Mouse (Mus musculus) heart, adult 11 months (tissue): ENCODE measurements around the gene Srrm4.

Experiments used
- DNase-seq: peaks from one replicate; pipeline ENCODE4 v3.0.0; 2022

Srrm4 gene

GRCm38 (mm10) chr5:116486135-116486534 lies 105.5 kb downstream of the Srrm4 start:
- peak; percentile 76 for DNase-seq

DNA sequence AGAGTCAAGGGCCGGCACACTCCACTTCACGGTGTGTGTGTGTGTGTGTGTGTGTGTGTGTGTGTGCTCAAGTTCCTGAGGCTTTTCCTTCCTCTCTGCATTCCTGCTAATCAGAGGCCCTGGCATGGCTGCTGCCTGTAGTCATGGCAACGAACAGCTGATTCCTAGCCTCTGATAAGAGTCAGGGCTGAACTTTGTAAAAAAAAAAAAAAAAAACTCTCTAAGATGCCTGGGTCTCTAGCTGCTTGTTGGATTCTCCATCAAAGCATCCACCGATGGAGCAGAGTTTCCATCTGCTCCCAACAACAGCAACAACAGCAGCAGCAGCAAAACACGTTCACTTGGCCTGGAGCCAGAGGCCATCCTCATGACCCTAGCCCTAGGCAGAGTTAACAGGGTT lies 106.5 kb downstream of the Srrm4 start:
- DNase-seq = peak; percentile 94

DNA sequence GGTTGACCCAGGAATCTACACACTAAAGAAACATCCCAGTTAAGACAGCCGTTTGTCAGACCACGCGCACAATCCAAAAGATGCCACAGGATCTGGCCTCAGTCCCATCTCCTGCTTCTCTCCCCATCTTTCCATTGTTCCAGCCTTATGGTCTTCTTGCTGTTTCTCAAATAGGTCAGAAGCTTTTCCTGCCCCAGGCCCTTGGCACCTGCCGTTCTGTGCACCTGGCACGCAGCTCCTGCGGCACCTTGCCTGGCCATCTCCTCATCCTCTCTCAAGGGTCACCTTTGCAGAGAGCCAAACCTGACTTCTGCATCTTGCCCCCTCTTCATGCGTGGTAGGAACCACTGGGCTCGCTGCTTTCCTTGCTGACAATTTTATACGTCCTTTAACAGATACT lies 107.4 kb downstream of the Srrm4 start:
- DNase-seq = no peak

GRCm38 (mm10) chr5:116478607-116479371 lies 112.8 kb downstream of the Srrm4 start:
- DNase-seq = no peak

GRCm38 (mm10) chr5:116476006-116476405 lies 115.6 kb downstream of the Srrm4 start:
- no peak for DNase-seq

- no peak for DNase-seq
Observed at GRCm38 (mm10) chr5:116461354-116462042, 130.1 kb downstream of the Srrm4 start.

DNA sequence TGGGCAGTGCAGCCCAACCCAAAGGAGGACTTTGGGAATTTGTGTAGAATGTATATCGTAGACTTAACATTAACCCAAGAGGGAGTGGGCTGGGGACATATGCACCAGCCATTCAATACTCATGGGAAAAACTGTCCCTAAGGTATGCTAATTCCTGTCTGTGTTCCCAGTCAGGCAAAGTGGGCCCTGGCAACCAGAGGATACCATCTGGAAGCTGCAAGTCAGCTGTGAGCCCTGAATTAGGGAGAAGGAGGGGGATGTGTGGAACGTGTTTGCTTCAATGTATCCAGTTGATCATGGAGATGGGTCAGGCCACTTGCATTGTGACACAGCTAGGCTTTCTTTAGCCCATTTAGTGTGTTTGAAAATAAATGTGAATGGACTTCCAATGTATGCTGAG lies 131.6 kb downstream of the Srrm4 start:
- no peak for DNase-seq

GRCm38 (mm10) chr5:116457791-116458190 lies 133.8 kb downstream of the Srrm4 start:
- no peak for DNase-seq

- DNase-seq = no peak
Observed at GRCm38 (mm10) chr5:116456796-116457515, 134.7 kb downstream of the Srrm4 start.

DNA sequence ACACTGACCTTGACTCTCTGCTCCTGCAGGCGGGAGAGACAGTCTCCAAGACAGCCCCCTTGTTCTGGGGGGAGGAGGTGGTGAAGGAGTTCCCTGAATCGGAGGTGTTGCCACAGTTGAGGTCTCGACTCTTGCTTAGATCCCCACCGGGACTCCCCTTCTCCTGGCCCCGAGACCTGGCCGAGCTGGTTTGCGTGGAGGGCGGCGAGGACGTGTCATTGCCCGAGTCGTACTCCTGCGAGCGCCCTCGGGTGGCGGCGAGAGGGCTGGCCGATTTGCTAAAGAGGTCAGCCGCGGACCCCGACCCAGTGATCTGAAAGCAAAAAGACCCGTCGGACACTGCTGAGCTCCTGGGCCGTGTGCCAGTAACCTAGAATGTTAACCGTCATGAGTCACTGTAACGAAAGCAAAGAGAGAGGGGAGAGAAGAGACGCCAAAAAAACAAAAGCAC lies 138.2 kb downstream of the Srrm4 start:
- DNase-seq = peak; percentile 94

DNA sequence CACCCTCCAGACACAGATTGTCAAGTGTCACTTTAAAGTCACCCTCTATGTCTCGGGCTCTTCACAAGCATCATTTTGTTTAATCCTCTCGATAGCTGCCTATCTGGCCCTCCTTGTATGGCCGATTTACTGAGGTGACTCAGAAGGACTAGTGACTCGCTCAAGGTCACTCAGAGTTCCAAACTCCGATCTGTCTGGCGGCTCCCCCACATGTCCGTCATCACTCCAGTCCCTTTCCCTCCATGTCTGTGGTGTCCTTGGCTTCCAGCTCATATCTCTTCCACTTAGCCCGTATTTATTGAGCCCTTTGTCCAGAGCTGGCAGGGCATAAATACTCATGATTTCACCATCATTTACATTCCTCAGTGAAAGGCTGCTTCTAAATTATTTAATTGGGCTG lies 140.7 kb downstream of the Srrm4 start:
- DNase-seq = peak; percentile 95

DNA sequence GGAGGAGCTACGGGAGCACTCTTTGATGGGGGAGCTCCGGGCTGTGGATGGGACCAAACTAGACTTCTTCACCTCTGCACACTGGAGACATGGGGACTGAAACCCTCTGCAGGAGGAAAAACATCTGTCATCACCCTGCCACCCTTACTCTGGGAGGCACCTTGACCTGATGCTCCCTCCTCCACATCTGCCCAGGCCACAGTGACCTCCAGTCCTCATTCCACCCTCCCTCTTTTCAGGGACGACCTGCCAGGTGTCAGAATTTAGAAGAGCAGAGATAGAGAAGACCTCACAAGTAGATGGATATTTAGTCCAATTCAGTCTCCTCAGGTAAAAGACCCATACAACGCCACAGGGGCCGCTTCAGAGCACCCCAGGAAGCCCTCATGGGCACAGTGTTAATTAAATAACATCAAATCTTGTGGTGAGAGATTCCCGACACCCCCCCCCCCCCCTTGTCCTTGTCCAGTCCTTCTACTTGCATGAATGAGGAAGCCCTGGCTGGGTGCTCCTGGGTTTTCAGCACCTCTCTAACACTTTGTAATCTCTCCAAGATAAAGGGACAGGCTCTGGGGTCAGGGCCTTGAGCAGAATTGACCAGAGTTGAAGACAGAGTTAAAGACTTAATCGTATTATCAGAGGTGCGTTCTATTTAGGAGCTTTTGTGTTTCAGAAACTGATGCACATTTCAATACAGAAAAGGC lies 141.9 kb downstream of the Srrm4 start:
- DNase-seq = peak; percentile 93

DNA sequence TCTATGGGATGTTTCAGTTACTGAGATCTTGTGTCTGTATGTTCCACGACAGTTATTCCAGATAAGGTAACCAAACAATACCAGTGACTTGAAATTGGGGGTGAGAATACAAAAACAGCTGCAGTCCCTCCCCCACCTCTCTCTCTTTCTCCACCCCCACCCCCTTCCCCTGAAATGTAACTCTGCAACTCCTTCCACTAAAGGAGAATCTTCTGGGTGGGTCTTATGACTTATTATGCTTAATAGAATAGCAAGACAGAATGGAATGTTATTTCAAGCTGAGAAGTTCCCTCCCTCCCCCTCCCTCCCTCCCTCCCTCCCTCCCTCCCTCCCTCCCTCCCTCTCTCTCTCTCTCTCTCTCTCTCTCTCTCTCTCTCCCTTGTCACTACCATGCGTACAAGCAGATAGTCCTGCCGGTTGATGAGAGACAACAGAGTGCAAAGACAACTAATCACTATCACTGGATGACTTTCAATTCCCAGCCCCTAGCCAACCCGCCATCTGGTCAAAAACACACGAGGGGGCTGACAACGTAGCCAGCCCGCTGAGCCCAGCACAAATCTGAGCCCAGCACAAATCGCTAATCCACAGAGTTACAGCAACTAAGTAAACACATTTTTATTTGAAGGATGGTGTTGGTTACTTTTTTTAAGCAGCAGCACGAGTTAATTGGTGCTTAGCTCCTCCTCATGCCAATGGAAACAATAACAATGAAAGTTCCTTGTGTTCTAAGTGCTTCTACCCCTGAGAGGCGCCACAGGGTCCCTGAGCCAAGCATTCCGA lies 143.0 kb downstream of the Srrm4 start:
- DNase-seq = no peak

- DNase-seq = no peak
Observed at GRCm38 (mm10) chr5:116447821-116448350, 143.7 kb downstream of the Srrm4 start.

DNA sequence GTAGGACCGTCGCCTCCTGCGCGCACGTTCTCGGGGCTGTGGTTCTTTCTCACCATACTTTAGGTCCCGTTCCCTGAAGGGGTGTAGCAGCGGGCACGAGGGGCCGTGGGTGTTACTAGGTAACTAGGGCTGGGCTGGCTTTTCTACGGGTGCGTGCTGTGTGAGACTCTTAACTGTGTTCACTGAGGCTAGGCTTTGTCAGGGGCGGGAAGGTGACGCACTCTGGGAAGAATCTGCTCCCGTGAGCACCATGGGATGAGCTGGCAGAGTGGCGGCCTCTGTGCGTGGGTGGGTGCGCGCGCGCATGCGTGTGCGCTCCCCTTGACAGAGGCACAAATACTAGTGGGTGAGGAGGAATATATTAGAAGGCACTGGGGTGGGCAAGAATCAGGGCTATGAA lies 145.1 kb downstream of the Srrm4 start:
- DNase-seq = no peak

GRCm38 (mm10) chr5:116445634-116446367 lies 145.8 kb downstream of the Srrm4 start:
- no peak for DNase-seq

GRCm38 (mm10) chr5:116444517-116444916 lies 147.1 kb downstream of the Srrm4 start:
- no peak for DNase-seq

DNA sequence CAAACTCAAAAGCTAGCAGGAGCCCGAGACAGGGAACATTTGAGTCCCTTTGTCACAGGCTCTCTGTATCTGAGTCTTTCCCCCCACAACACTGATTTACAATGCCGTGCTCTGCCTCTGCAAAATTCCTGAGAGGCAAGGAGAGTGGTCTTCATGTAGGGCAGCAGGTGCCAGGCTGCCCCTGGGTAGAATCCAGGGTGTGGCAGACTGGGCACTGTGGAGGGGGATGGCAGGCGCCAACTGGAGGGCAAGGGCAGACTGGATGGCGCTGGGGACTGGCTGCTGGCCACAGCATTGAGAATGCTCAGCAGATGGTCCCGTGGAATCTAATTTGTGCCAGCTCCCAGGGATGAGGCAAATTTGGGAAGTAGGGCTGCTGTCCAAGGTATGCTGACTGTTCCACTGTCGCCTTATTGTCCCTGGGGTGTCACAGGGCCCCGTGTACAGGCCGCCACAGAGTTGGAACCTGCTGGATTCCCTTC lies 148.1 kb downstream of the Srrm4 start:
- peak; percentile 98 for DNase-seq

GRCm38 (mm10) chr5:116442697-116443458 lies 148.7 kb downstream of the Srrm4 start:
- DNase-seq = peak; percentile 91

DNA sequence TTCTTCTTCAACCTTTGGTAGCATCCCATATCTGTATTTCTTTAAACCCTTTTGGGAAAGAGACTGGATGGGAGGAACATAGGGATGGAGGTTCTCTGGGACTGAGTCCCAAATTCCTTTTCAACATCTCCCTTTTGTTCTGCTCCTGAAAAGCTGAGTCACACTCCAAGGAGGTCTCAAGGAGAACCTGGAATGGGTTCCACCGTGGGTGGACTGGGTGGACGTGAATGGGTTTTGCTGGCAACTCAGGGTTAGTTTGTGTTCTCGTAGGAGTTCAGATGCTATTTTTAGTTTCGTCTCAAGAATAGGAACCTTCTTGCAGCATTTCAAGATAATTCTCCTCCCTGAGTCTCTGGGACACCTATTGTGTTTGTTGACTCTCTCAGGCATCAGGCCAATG lies 151.4 kb downstream of the Srrm4 start:
- no peak for DNase-seq
